Mouse (Mus musculus): ENCODE data around the gene Grhl1. TPM values are rescaled to one million over a fixed set of nuclear protein-coding genes. Genes with fewer than 3 reads are reported as not detected.

Gene Grhl1
- polyA plus RNA-seq, 1 experiment from 2014 or later: 2.5 TPM

DNA sequence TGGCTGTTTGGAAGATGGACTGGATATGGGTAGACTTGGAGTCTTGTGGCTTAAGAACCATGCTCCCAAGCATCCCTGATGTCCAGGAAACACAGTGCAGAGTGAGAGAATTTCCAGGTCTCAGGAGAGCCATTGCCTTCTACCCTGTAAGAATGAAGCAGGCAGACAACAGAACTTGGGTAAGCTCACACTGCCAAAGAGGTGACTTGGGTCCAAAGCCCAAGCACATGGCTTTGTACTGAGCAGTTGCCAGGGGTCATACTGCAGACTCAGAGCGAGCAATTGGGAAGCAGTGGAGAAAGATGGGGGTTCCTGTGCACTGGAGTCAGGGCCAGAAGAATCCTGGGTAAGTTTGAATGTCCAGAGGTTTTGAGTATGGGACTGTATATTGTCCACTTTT is 76.0 kb downstream of the Grhl1 start:
- H3K4me3 ChIP-seq: no peak overlapping the region
- H3K9ac ChIP-seq: no peak overlapping the region
- no peaks in the 10 kb centered on the region for H3K27me3 ChIP-seq
- no peak overlapping the region for H3K4me2 ChIP-seq (replicated peaks)
- WGBS: 60% methylated on average over 1 of the region's 1 CpGs
- no peak overlapping the region for H3K27ac ChIP-seq
- peaks cover 23% of the 10 kb centered on the region for H3K4me1 ChIP-seq
- no peaks in the 10 kb centered on the region for H3K36me3 ChIP-seq
- ATAC-seq (ENCODE audit: insufficient number of reproducible peaks, insufficient read depth, low FRiP score, low TSS enrichment): no peak
- no peaks in the 10 kb centered on the region for H3K9me3 ChIP-seq

GRCm38 (mm10) chr12:24650415-24651062 is 78.5 kb downstream of the Grhl1 start:
- peak overlapping the region; percentile 86 for H3K4me3 ChIP-seq
- WGBS: 3% methylated on average over 22 of the region's 22 CpGs
- peak overlapping the region; percentile 67 for H3K4me2 ChIP-seq (replicated peaks)
- no peaks in the 10 kb centered on the region for H3K9me3 ChIP-seq
- peaks cover 21% of the 10 kb centered on the region for H3K4me1 ChIP-seq
- H3K36me3 ChIP-seq: peaks cover 19% of the 10 kb centered on the region
- no peak for ATAC-seq (ENCODE audit: insufficient number of reproducible peaks, insufficient read depth, low FRiP score, low TSS enrichment)
- H3K9ac ChIP-seq: peak overlapping the region; percentile 42
- peak overlapping the region; percentile 91 for H3K27ac ChIP-seq
- no peaks in the 10 kb centered on the region for H3K27me3 ChIP-seq

DNA sequence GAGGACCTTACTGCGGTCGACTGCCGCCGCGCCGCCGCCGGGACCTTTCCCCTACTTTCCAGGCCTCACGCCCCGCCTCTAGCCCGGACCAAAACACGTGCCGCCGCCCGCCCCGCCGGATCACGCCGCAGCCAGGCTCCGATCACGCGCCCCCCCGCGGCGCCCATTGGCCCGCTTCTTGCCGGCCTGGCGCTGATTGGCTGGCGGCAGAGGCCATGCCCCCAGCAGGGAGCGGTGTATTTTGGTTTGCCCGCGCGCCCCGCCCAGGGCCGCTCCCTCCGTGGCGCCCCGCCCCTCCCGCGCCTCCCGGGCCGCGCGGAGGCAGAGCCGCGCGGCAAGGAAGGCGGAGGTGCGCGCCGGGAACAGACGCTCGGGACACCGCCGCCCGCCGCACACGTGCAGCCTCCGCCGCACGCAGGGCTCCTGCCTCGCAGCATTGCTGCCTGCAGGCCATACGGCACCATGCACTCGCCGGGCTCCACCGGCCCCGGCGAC is 79.0 kb downstream of the Grhl1 start, which contains the start of gene Klf11:
Klf11 (plus strand) TSS at position 212 of the 495 bp plus-strand sequence.
- Histone ChIP-seq H3K9ac (peak within 1 kb of the TSS; percentile 79), H3K9me3 (no peaks in the 10 kb centered on the region), H3K4me2 (replicated peaks) (peak within 1 kb of the TSS; percentile 67), H3K27me3 (no peaks in the 10 kb centered on the region), H3K36me3 (peaks cover 24% of the 10 kb centered on the region), H3K4me3 (peak within 1 kb of the TSS; percentile 86), H3K4me1 (peaks cover 21% of the 10 kb centered on the region), H3K27ac (peak within 1 kb of the TSS; percentile 91)
- 1% methylated on average over 56 of the region's 68 CpGs for WGBS
- ATAC-seq (ENCODE audit: insufficient number of reproducible peaks, insufficient read depth, low FRiP score, low TSS enrichment): peak; percentile 91

GRCm38 (mm10) chr12:24651642-24652342 is 79.7 kb downstream of the Grhl1 start:
- peaks cover 21% of the 10 kb centered on the region for H3K4me1 ChIP-seq
- peak; percentile 76 for ATAC-seq (ENCODE audit: insufficient number of reproducible peaks, insufficient read depth, low FRiP score, low TSS enrichment)

DNA sequence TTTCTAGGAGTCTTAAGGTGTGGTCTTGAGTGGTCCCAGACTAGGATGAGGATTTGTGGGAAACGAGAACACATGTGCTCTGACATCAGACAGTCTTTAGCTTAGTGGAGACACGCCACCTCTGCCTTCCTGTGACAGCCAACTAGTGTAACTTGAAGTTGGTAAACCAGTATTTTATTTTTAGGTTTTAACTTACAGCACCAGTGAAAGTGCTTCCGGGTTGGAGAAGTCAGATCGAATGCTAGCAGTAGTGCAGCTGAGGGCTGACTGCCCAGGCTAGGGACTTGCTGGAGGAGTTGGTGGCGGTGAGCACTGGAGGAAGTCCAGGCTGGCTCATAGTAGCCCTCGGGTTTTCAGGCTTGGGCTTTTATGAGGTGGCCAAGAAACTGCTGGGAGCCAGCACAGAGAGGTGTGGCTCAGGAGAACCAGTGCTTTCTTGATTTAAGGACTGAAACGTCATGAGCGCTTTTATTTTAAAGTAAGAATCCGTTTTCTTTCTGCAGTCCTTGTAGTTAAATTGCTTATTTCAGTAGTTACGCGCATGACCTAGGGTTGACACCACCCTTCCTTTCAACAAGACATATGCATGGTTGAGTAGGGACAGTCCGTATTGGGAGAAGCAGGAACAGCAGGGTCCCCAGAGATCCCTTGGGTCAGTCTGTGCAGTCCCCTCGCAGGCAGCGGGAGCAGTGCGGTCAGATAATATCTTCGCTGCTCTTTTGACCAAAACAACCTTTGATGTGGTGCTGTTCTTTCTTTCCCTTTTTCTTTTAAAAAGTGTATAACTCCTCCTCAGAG is 82.2 kb downstream of the Grhl1 start:
- Histone ChIP-seq H3K36me3 (peaks cover 25% of the 10 kb centered on the region), H3K27ac (no peak overlapping the region), H3K9me3 (no peaks in the 10 kb centered on the region), H3K4me3 (no peak overlapping the region), H3K4me2 (replicated peaks) (no peak overlapping the region), H3K27me3 (no peaks in the 10 kb centered on the region), H3K4me1 (peaks cover 21% of the 10 kb centered on the region), H3K9ac (no peak overlapping the region)
- 83% methylated on average over 16 of the region's 16 CpGs for WGBS
- no peak for ATAC-seq (ENCODE audit: insufficient number of reproducible peaks, insufficient read depth, low FRiP score, low TSS enrichment)

More at GRCm38 (mm10) chr12:24651642-24652342, 79.7 kb downstream of the Grhl1 start:
- Histone ChIP-seq H3K4me2 (replicated peaks) (peak overlapping the region; percentile 67), H3K27ac (peak overlapping the region; percentile 91), H3K9ac (peak overlapping the region; percentile 79), H3K27me3 (no peaks in the 10 kb centered on the region), H3K36me3 (peaks cover 25% of the 10 kb centered on the region), H3K4me3 (peak overlapping the region; percentile 86), H3K9me3 (no peaks in the 10 kb centered on the region)
- 1% methylated on average over 36 of the region's 36 CpGs for WGBS

GRCm38 (mm10) chr12:24656436-24656835 is 84.4 kb downstream of the Grhl1 start:
- H3K4me2 ChIP-seq (replicated peaks): 0 out of 2 replicates have a peak overlapping the region, but pooled peaks have one; percentile 5
- no peaks in the 10 kb centered on the region for H3K27me3 ChIP-seq
- no peak overlapping the region for H3K4me3 ChIP-seq
- no peak for ATAC-seq (ENCODE audit: insufficient number of reproducible peaks, insufficient read depth, low FRiP score, low TSS enrichment)
- peaks cover 30% of the 10 kb centered on the region for H3K36me3 ChIP-seq
- no peak overlapping the region for H3K9ac ChIP-seq
- WGBS: 65% methylated on average over 3 of the region's 3 CpGs
- no peak overlapping the region for H3K27ac ChIP-seq
- no peaks in the 10 kb centered on the region for H3K9me3 ChIP-seq
- H3K4me1 ChIP-seq: peaks cover 12% of the 10 kb centered on the region

DNA sequence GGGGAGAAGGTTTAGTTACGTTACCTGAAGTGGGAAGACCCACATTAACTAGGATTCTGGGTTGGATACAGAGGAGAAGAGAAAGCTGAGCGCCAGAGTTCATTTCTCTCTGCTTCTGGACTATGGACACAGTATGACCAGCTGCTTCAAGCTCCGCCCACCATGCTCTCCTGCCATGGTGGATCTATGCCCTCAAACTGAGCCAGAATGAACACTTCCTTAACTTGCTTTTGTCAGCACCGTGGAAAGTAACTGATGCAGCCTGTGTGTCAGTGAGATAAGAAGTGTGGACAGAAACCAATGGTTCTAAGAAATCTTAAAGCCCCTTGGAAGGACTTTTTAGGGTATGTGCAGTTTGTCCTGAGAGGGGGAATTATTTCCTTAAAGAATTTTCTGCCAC is 86.9 kb downstream of the Grhl1 start:
- 87% methylated on average over 4 of the region's 4 CpGs for WGBS
- H3K36me3 ChIP-seq: peaks cover 33% of the 10 kb centered on the region

DNA sequence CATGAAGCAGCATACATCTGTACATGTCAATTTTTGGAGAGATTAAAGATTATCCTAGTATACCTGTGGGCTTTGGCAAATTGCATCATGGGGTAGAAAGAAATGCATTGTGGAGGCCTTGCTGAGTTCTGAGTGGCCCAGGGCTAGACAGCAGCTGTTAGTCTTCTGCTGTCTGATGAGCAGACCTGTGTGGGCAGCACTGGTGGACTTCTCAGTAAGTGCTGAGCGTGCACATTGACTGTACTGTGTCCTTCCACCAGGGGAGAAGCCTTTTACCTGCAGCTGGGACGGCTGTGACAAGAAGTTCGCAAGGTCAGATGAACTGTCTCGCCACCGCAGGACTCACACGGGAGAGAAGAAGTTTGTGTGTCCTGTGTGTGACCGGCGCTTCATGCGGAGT is 87.8 kb downstream of the Grhl1 start:
- Histone ChIP-seq H3K36me3 (peaks cover 24% of the 10 kb centered on the region), H3K27me3 (no peaks in the 10 kb centered on the region), H3K4me1 (no peaks in the 10 kb centered on the region), H3K4me3 (no peak overlapping the region), H3K9me3 (no peaks in the 10 kb centered on the region), H3K9ac (no peak overlapping the region), H3K27ac (no peak overlapping the region), H3K4me2 (replicated peaks) (no peak overlapping the region)
- ATAC-seq (ENCODE audit: insufficient number of reproducible peaks, insufficient read depth, low FRiP score, low TSS enrichment): no peak
- WGBS: 91% methylated on average over 9 of the region's 9 CpGs

More for the DNA sequence above, 86.9 kb downstream of the Grhl1 start:
- Histone ChIP-seq H3K27me3 (no peaks in the 10 kb centered on the region), H3K4me1 (no peaks in the 10 kb centered on the region), H3K9ac (no peak overlapping the region), H3K4me2 (replicated peaks) (no peak overlapping the region), H3K4me3 (no peak overlapping the region), H3K9me3 (no peaks in the 10 kb centered on the region), H3K27ac (no peak overlapping the region)
- ATAC-seq (ENCODE audit: insufficient number of reproducible peaks, insufficient read depth, low FRiP score, low TSS enrichment): no peak

- Histone ChIP-seq H3K9me3 (no peaks in the 10 kb centered on the region), H3K4me2 (replicated peaks) (no peak overlapping the region), H3K36me3 (peaks cover 12% of the 10 kb centered on the region), H3K4me1 (no peaks in the 10 kb centered on the region), H3K9ac (no peak overlapping the region), H3K27me3 (no peaks in the 10 kb centered on the region), H3K4me3 (no peak overlapping the region), H3K27ac (no peak overlapping the region)
- no peak for ATAC-seq (ENCODE audit: insufficient number of reproducible peaks, insufficient read depth, low FRiP score, low TSS enrichment)
- 78% methylated on average over 4 of the region's 4 CpGs for WGBS
These were observed 89.0 kb downstream of the Grhl1 start for GRCm38 (mm10) chr12:24661100-24661499.

- ATAC-seq (ENCODE audit: insufficient number of reproducible peaks, insufficient read depth, low FRiP score, low TSS enrichment): no peak
These were observed 90.0 kb downstream of the Grhl1 start for GRCm38 (mm10) chr12:24662131-24662530.

More at GRCm38 (mm10) chr12:24662131-24662530, 90.0 kb downstream of the Grhl1 start:
- Histone ChIP-seq H3K36me3 (peaks cover 11% of the 10 kb centered on the region; the same call in 1 of the 2 replicates), H3K4me2 (replicated peaks) (no peak overlapping the region), H3K4me1 (no peaks in the 10 kb centered on the region), H3K9ac (no peak overlapping the region), H3K9me3 (no peaks in the 10 kb centered on the region), H3K4me3 (no peak overlapping the region), H3K27ac (no peak overlapping the region), H3K27me3 (no peaks in the 10 kb centered on the region)
- WGBS: 87% methylated on average over 5 of the region's 5 CpGs

Measured in embryonic facial prominence, embryonic 12.5 days (tissue).